Mouse (Mus musculus) liver, postnatal 0 days (tissue): ENCODE data around the gene Cgrrf1. TPM values are rescaled to one million over a fixed set of nuclear protein-coding genes. Genes with fewer than 3 reads are reported as not detected.

ENCODE experiments used
- ATAC-seq: fragments of 200-750 bp; cut with Nextera tagmentation; 2 replicates; pipeline ENCODE4 v1.8.0; 2017; ENCODE audit warnings: mild to moderate bottlenecking, moderate library complexity
- DNase-seq: peaks from one replicate; pipeline ENCODE4 v3.0.0-alpha.2; 2016
- H3K27ac ChIP-seq: fragments of 300-500 bp; sonication (generic); 2 replicates; pipeline ENCODE4 v1.5.1; 2014; ENCODE audit warnings: antibody characterized with exemption, moderate library complexity, mild to moderate bottlenecking, low read depth
- H3K27me3 ChIP-seq: fragments of 300-500 bp; sonication (generic); 2 replicates; pipeline ENCODE4 v1.6.1; 2014; ENCODE audit warnings: low read length, control low read depth, mixed read lengths; ENCODE audit not compliant: insufficient read depth
- H3K36me3 ChIP-seq: fragments of 300-500 bp; sonication (generic); replicated peaks from 2 replicates; pipeline ENCODE4 v1.6.1; 2014; ENCODE audit warnings: mild to moderate bottlenecking, control low read depth, low read length, moderate library complexity, mixed read lengths; ENCODE audit not compliant: insufficient read depth
- H3K4me1 ChIP-seq: fragments of 300-500 bp; sonication (generic); 2 replicates; pipeline ENCODE4 v1.6.1; 2014; ENCODE audit warnings: antibody characterized with exemption, mild to moderate bottlenecking, control low read depth; ENCODE audit not compliant: insufficient read depth
- H3K4me2 ChIP-seq: fragments of 300-500 bp; sonication (generic); 2 replicates; pipeline ENCODE4 v1.6.1; 2014; ENCODE audit warnings: low read depth, mild to moderate bottlenecking, low read length, moderate library complexity, mixed read lengths
- H3K4me3 ChIP-seq: fragments of 300-500 bp; sonication (generic); 2 replicates; pipeline ENCODE4 v1.5.1; 2014; ENCODE audit warnings: low read depth, low read length
- H3K9ac ChIP-seq: fragments of 300-500 bp; sonication (generic); replicated peaks from 2 replicates; pipeline ENCODE4 v1.6.1; 2014; ENCODE audit warnings: mild to moderate bottlenecking, moderate library complexity
- H3K9me3 ChIP-seq: fragments of 300-500 bp; sonication (generic); 2 replicates; pipeline ENCODE4 v1.6.1; 2016; ENCODE audit warnings: mild to moderate bottlenecking, control low read depth, low read length, mixed read lengths
- CTCF ChIP-seq: sonication (generic); IDR thresholded peaks from 2 replicates; pipeline ENCODE4 v1.5.1; 2016; ENCODE audit warnings: antibody characterized with exemption, low read depth
- EP300 ChIP-seq: IDR thresholded peaks from 2 replicates; pipeline ENCODE4 v1.6.1; 2016; ENCODE audit warnings: antibody characterized with exemption, low read depth, mild to moderate bottlenecking
- WGBS: fragments of 180-500 bp; shearing (Covaris S2); extraction: QIAGEN DNeasy Blood & Tissue Kit; methylation state at CpG from one replicate; pipeline ENCODE4 v1.1.7; 2014; ENCODE audit not compliant: insufficient replicate concordance; 5-methylcytosine and 5-hydroxymethylcytosine counted together
- polyA plus RNA-seq: library from polyadenylated mRNA; unstranded; fragments of >200 nt; fragmentation: Nextera tagmentation; extraction: Ambion mirVana; gene quantifications from 2 replicates; pipeline ENCODE4 v1.2.1, GENCODE M21; 2015

Gene Cgrrf1
- polyA plus RNA-seq, 1 experiment from 2014 or later: 34.8 TPM

DNA sequence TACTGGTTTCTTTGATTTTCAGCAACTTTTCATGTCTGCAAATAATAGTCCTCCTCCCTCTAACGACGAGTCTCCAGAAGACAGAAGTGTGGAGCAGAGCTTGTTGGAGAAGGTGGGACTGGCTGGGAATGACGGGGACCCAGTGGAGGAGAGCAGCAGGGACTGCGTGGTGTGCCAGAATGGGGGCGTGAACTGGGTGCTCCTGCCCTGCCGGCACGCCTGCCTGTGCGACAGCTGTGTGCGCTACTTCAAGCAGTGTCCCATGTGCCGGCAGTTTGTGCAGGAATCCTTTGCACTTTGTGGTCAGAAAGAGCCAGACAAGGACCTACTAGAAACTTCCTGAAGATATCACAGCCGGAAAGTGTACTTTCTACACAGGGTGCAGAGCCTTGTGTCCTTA lies 21.8 kb downstream of the Cgrrf1 start:
- WGBS: 76% methylated on average over 11 of the region's 11 CpGs

DNA sequence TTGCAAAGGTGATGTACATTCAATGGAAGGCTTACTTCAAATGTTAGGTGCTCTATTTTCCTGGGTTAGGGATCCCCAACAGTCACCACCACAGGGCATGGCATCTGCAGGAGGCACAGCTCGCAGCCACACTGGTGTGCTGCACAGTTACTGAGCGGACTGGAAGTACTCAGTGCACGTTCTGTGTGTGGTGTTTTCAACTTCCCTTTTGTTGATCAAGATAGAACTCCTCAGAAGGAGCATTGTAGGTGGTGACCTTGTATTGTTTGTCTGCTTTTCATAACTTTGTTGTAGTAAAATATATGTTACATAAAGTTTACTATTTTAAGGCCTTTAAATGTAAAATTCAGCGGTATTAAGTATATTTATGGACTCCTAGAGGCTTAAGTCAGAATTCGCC lies 31.0 kb downstream of the Cgrrf1 start:
- WGBS: 61% methylated on average over 5 of the region's 5 CpGs
- H3K27me3 ChIP-seq: no peaks in the 10 kb centered on the region
- H3K36me3 ChIP-seq: no peaks in the 10 kb centered on the region
- H3K4me1 ChIP-seq: no peaks in the 10 kb centered on the region
- DNase-seq (no peak), ATAC-seq (no peak)
- H3K4me2 ChIP-seq: no peak overlapping the region
- no peak overlapping the region for H3K4me3 ChIP-seq
- no peaks in the 10 kb centered on the region for H3K9me3 ChIP-seq
- no peak overlapping the region for H3K9ac ChIP-seq
- TF ChIP-seq CTCF (no peak), EP300 (no peak)
- no peak overlapping the region for H3K27ac ChIP-seq

More for the DNA sequence above, 21.8 kb downstream of the Cgrrf1 start:
- H3K27me3 ChIP-seq: no peaks in the 10 kb centered on the region
- no peaks in the 10 kb centered on the region for H3K9me3 ChIP-seq
- no peak for DNase-seq
- ATAC-seq: no peak
- no peaks in the 10 kb centered on the region for H3K4me1 ChIP-seq
- TF ChIP-seq EP300: no peak
- TF ChIP-seq CTCF: no peak
- H3K27ac ChIP-seq: no peak overlapping the region
- no peak overlapping the region for H3K4me3 ChIP-seq
- H3K9ac ChIP-seq: no peak overlapping the region
- no peak overlapping the region for H3K4me2 ChIP-seq
- peaks cover 6% of the 10 kb centered on the region; the same call in 1 of the 2 replicates for H3K36me3 ChIP-seq

DNA sequence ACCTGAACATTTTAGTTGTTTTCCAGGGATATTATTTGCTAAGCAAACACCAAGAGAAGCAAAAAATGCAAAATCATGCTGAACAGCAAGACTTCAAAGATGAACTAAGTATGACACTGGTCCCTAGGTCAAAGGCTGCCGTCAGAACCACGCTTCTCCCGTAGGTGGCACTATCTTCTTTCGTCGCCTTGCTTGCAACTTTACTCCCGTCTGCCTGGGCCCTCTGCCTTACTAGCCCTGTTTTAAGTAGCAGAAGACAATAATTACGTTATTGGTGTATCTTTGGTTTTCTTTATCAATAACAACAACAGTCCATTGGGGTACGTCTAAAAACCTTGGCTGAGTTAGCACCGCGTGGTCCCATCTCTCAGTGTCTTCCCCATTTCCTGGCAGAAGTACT lies 49.0 kb downstream of the Cgrrf1 start:
- DNase-seq (peak; percentile 68), ATAC-seq (no peak)
- H3K9ac ChIP-seq: no peak overlapping the region
- WGBS: 5% methylated on average over 10 of the region's 10 CpGs
- peaks cover 43% of the 10 kb centered on the region for H3K27me3 ChIP-seq
- no peaks in the 10 kb centered on the region for H3K36me3 ChIP-seq
- peak; percentile 84 for TF ChIP-seq CTCF
- TF ChIP-seq EP300: no peak
- no peaks in the 10 kb centered on the region for H3K9me3 ChIP-seq
- no peak overlapping the region for H3K27ac ChIP-seq
- peak overlapping the region; percentile 85 for H3K4me2 ChIP-seq
- H3K4me3 ChIP-seq: no peak overlapping the region
- H3K4me1 ChIP-seq: peaks cover 4% of the 10 kb centered on the region; the same call in 1 of the 2 replicates

DNA sequence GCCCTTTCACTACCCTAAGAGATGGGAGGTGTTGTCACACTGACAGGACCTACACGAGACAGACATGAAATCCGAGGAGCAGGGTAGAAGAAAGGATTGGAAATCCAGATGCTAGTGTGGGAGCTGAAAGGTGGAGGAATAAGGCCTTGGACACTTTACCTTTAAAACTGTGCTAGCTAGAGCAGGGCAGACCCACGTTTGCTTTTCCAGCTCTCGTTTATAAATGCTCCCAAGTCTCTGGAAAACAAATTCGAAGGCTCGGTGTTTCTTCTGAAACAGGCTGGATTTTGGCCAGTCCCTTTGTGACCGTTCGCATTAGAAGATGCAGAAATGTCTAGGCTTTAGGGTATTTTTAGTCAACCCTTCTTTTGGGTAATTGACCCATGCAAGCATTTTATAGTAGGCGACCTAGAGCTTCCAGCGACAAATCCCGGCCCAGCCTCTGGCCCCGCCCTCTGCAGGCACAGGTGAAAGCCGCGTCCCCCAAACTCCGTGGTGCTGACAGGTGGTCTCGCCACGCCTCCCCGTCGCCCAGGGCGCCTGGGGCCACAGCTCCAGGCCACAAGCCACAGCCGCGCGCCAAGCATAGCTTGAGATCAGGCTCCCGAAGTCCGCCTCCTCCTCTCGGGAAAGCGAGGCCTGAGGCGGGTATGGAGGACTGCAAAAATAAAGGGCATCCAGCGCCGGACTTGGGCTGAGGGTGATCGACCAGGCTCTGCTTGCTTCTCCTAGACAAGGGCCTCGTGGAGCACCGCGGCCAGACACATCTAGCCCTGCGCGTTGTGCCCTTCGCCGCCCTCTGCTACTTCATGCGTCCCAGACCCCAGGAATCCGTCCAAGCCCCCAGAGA lies 49.9 kb downstream of the Cgrrf1 start:
- peak overlapping the region; percentile 52 for H3K9ac ChIP-seq
- DNase-seq (peak; percentile 47), ATAC-seq (peak; percentile 32)
- H3K27me3 ChIP-seq: peaks cover 47% of the 10 kb centered on the region
- H3K4me3 ChIP-seq: peak overlapping the region; percentile 51
- no peaks in the 10 kb centered on the region for H3K9me3 ChIP-seq
- 8% methylated on average over 40 of the region's 40 CpGs for WGBS
- H3K27ac ChIP-seq: peak overlapping the region; percentile 79
- H3K4me2 ChIP-seq: peak overlapping the region; percentile 85
- H3K4me1 ChIP-seq: peaks cover 4% of the 10 kb centered on the region; the same call in 1 of the 2 replicates
- TF ChIP-seq EP300 (no peak), CTCF (no peak)
- H3K36me3 ChIP-seq: no peaks in the 10 kb centered on the region

DNA sequence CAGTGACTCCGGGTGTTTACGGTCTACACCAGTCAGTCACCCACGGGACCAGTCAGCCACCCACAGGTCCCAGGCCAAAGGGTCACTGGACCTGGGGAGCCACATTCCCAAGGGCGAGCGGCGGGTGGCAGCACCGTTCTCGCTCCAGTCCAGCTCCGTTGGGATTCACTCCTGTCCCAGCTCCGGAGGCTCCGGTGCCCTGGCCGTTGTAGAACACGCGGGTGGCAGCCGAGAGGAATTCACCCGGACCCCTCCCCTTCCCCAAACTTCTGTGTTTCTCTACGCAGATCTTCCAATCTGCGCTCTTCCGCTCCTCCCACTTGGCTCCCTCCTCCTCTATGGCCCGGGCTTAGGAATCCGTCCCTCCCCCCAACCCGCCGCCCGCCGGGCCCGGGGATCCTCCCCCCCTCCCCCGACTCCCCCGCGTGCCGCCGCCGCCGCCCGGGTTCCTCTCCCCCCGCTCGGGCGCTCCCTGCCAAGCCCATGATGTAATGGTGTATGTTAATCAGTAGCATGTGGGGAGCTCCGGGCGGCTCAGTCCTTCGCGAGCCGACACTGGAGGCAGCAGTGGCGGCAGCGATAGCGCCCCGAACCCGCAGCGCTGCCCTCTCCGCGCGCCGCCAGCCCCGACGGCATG lies 50.6 kb downstream of the Cgrrf1 start, which contains the start of gene Samd4:
Gene Samd4 (plus strand): TSS at position 424 of the 637 bp plus-strand sequence.
- ATAC-seq (peak; percentile 87), DNase-seq (peak; percentile 83)
- H3K27me3 ChIP-seq: peaks cover 49% of the 10 kb centered on the region
- no peaks in the 10 kb centered on the region for H3K9me3 ChIP-seq
- peak; percentile 40; the same call in 1 of the 2 replicates for TF ChIP-seq CTCF
- no peak for TF ChIP-seq EP300
- H3K4me2 ChIP-seq: peak within 1 kb of the TSS; percentile 85
- WGBS: 1% methylated on average over 43 of the region's 54 CpGs
- peak within 1 kb of the TSS; percentile 51 for H3K4me3 ChIP-seq
- H3K9ac ChIP-seq: peak within 1 kb of the TSS; percentile 52
- no peaks in the 10 kb centered on the region for H3K36me3 ChIP-seq
- peak within 1 kb of the TSS; percentile 79 for H3K27ac ChIP-seq
- H3K4me1 ChIP-seq: peaks cover 4% of the 10 kb centered on the region; the same call in 1 of the 2 replicates
